Mouse (Mus musculus) MEL (cell line): ENCODE data around the gene Ncf2.

Source experiments
- CHD2 ChIP-seq: IDR thresholded peaks from 2 replicates; pipeline ENCODE4 v1.6.1; 2011; ENCODE audit warnings: low read length, improper control_type of control experiment
- CTCF ChIP-seq, 3 experiments: IDR thresholded peaks in 2 of 3; conservative IDR thresholded peaks in 1 of 3; 2 replicates each; pipeline ENCODE4 v1.5.1; 2011 to 2012; ENCODE audit warnings: low read length in 3 of 3, low read depth in 2 of 3, mild to moderate bottlenecking in 2 of 3, improper control_type of control experiment in 1 of 3, inconsistent platforms in 1 of 3, mixed read lengths in 1 of 3, moderate library complexity in 1 of 3; ENCODE audit not compliant: control insufficient read depth in 1 of 3, insufficient read depth in 1 of 3, poor library complexity in 1 of 3, severe bottlenecking in 1 of 3
- E2F4 ChIP-seq: IDR thresholded peaks from 2 replicates; pipeline ENCODE4 v1.6.1; 2011; ENCODE audit warnings: low read depth, low read length, improper control_type of control experiment, borderline replicate concordance
- EP300 ChIP-seq, 2 experiments: IDR thresholded peaks; 2 replicates each; pipeline ENCODE4 v1.6.1; 2011; ENCODE audit warnings: improper control_type of control experiment in 2 of 2, low read length in 2 of 2, low read depth in 1 of 2, mild to moderate bottlenecking in 1 of 2
- JUND ChIP-seq: IDR thresholded peaks from 2 replicates; pipeline ENCODE4 v1.6.1; 2011; ENCODE audit warnings: low read depth, mild to moderate bottlenecking, improper control_type of control experiment, low read length
- MAZ ChIP-seq: IDR thresholded peaks from 2 replicates; pipeline ENCODE4 v1.6.1; 2012; ENCODE audit warnings: low read depth, mild to moderate bottlenecking, inconsistent platforms, low read length, improper control_type of control experiment
- MYB ChIP-seq: IDR thresholded peaks from 2 replicates; pipeline ENCODE4 v1.6.1; 2011; ENCODE audit warnings: mild to moderate bottlenecking, low read depth, low read length, improper control_type of control experiment
- MYC ChIP-seq: IDR thresholded peaks from 2 replicates; pipeline ENCODE4 v1.6.1; 2011; ENCODE audit warnings: low read depth, mild to moderate bottlenecking, low read length, improper control_type of control experiment, moderate library complexity
- POLR2A ChIP-seq, 2 experiments: IDR thresholded peaks; 2 replicates each; pipeline ENCODE4 v1.6.1; 2011 to 2012; ENCODE audit warnings: low read length in 2 of 2, mild to moderate bottlenecking in 2 of 2, control low read depth in 1 of 2, improper control_type of control experiment in 1 of 2, low read depth in 1 of 2, moderate library complexity in 1 of 2; ENCODE audit not compliant: control insufficient read depth in 1 of 2, insufficient read depth in 1 of 2, poor library complexity in 1 of 2
- RCOR1 ChIP-seq: IDR thresholded peaks from 2 replicates; pipeline ENCODE4 v1.6.1; 2012; ENCODE audit warnings: low read depth, mild to moderate bottlenecking, inconsistent platforms, low read length, improper control_type of control experiment
- TCF12 ChIP-seq: IDR thresholded peaks from 2 replicates; pipeline ENCODE4 v1.6.1; 2014; ENCODE audit warnings: low read depth, mild to moderate bottlenecking, inconsistent platforms, low read length, improper control_type of control experiment, moderate library complexity
- USF2 ChIP-seq, 2 experiments: IDR thresholded peaks; 2 replicates each; pipeline ENCODE4 v1.6.1; 2011 to 2012; ENCODE audit warnings: improper control_type of control experiment in 2 of 2, low read length in 2 of 2, borderline replicate concordance in 1 of 2, inconsistent platforms in 1 of 2, low read depth in 1 of 2, mild to moderate bottlenecking in 1 of 2; ENCODE audit not compliant: insufficient read depth in 1 of 2

DNA sequence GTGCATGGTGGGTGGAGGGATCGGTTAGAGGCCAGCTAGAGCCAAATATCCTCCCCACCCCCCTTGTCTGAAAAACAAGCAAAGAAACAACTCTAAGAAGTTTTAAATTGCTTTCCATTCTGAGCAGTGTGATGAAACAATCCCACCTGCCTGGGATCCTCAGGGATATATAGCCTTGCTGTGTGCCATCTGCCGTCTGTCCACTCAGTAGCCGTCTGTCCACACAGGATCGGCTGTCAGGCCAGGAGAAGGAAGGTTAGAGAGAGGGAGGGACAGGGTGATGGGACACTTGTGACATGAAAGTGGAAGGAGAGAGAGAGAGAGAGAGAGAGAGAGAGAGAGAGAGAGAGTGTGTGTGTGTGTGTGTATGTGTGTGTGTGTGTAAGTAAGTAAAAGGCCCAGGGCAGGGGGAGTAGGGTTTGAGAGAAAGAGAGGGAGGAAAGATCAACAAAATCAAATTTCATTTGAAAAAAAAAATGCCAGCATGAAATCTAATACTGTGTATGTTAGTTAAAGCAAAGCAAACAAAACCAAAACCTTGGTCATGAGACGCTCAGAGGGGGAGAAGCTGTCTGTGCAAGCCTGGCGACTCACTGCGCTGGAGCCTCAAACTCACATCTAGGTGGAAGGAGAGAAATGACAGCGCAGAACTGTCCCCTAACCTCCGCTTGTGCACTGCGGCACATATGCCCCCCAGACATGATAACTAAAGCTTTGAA is 28.8 kb downstream of the Ncf2 start:
- no peak for TF ChIP-seq USF2 (IDR thresholded peaks at IDR 0.05; ENCODE audit: borderline replicate concordance in 1 of 2, insufficient read depth in 1 of 2, low read depth in 1 of 2, low read length in 2 of 2)
- no peak for TF ChIP-seq POLR2A (IDR thresholded peaks at IDR 0.05; ENCODE audit: control insufficient read depth in 1 of 2, insufficient read depth in 1 of 2, low read depth in 1 of 2, low read length in 2 of 2, poor library complexity in 1 of 2)
- no peak for TF ChIP-seq TCF12
- no peak for TF ChIP-seq CTCF (IDR thresholded peaks at IDR 0.05 in 2 of 3, conservative IDR thresholded peaks at IDR 0.05 in 1 of 3; ENCODE audit: control insufficient read depth in 1 of 3, insufficient read depth in 1 of 3, low read depth in 2 of 3, low read length in 3 of 3, poor library complexity in 1 of 3, severe bottlenecking in 1 of 3)
- TF ChIP-seq E2F4, result no peak
- TF ChIP-seq RCOR1, result no peak
- no peak for TF ChIP-seq CHD2
- TF ChIP-seq MYB, result no peak
- no peak for TF ChIP-seq EP300 (IDR thresholded peaks at IDR 0.05; ENCODE audit: low read depth in 1 of 2, low read length in 2 of 2)
- TF ChIP-seq MAZ, result no peak
- TF ChIP-seq JUND, result no peak
- no peak for TF ChIP-seq MYC
